Mouse (Mus musculus) intestine, postnatal 0 days (tissue): ENCODE measurements around the gene Plxdc1. TPM values are rescaled to one million over a fixed set of nuclear protein-coding genes. Genes with fewer than 3 reads are reported as not detected.

Source experiments
- ATAC-seq: fragments of 200-750 bp; cut with Nextera tagmentation; 2 replicates; pipeline ENCODE4 v1.8.0; 2017; ENCODE audit warnings: mild to moderate bottlenecking, moderate TSS enrichment, moderate library complexity
- H3K27ac ChIP-seq: fragments of 300-500 bp; sonication (generic); 2 replicates; pipeline ENCODE4 v1.5.1; 2014; ENCODE audit warnings: mild to moderate bottlenecking, low read depth, low read length, moderate library complexity
- H3K27me3 ChIP-seq: fragments of 300-500 bp; sonication (generic); replicated peaks from 2 replicates; pipeline ENCODE4 v1.6.1; 2014; ENCODE audit warnings: low read length, mixed read lengths; ENCODE audit not compliant: control insufficient read depth, insufficient read depth
- H3K36me3 ChIP-seq: fragments of 300-500 bp; sonication (generic); 2 replicates; pipeline ENCODE4 v1.6.1; 2014; ENCODE audit warnings: mild to moderate bottlenecking, moderate library complexity; ENCODE audit not compliant: control insufficient read depth, insufficient read depth
- H3K4me1 ChIP-seq: fragments of 300-500 bp; sonication (generic); replicated peaks from 2 replicates; pipeline ENCODE4 v1.6.1; 2014; ENCODE audit warnings: antibody characterized with exemption, low read length, mixed read lengths; ENCODE audit not compliant: control insufficient read depth, insufficient read depth
- H3K4me2 ChIP-seq: fragments of 300-500 bp; sonication (generic); replicated peaks from 2 replicates; pipeline ENCODE4 v1.6.1; 2014; ENCODE audit warnings: low read depth, mild to moderate bottlenecking, moderate library complexity
- H3K4me3 ChIP-seq: fragments of 300-500 bp; sonication (generic); 2 replicates; pipeline ENCODE4 v1.5.1; 2014; ENCODE audit warnings: low read depth, low read length
- H3K9ac ChIP-seq: fragments of 300-500 bp; sonication (generic); 2 replicates; pipeline ENCODE4 v1.6.1; 2014; ENCODE audit warnings: mild to moderate bottlenecking, low read depth, low read length
- H3K9me3 ChIP-seq: fragments of 300-500 bp; sonication (generic); 2 replicates; pipeline ENCODE4 v1.6.1; 2016; ENCODE audit warnings: mixed run types; ENCODE audit not compliant: control insufficient read depth
- CTCF ChIP-seq: sonication (generic); IDR thresholded peaks from 2 replicates; pipeline ENCODE4 v1.5.1; 2016; ENCODE audit warnings: low read depth, mild to moderate bottlenecking, control low read depth, antibody characterized with exemption, moderate library complexity
- WGBS: fragments of 180-500 bp; shearing (Covaris S2); extraction: QIAGEN DNeasy Blood & Tissue Kit; methylation state at CpG from one replicate; pipeline ENCODE4 v1.1.7; 2014; 5-methylcytosine and 5-hydroxymethylcytosine counted together
- polyA plus RNA-seq: library from polyadenylated mRNA; unstranded; fragments of >200 nt; fragmentation: Nextera tagmentation; extraction: Ambion mirVana; gene quantifications from 2 replicates; pipeline ENCODE4 v1.2.1, GENCODE M21; 2015

The Plxdc1 gene
- polyA plus RNA-seq, 1 experiment from 2014 or later, result 0.30 TPM

- Histone ChIP-seq H3K4me3 (no peak overlapping the region), H3K36me3 (no peaks in the 10 kb centered on the region), H3K9me3 (no peaks in the 10 kb centered on the region), H3K4me2 (peak overlapping the region; percentile 45), H3K4me1 (0 out of 2 replicates have a peak, but pooled peaks cover 3% of the 10 kb centered on the region), H3K27ac (no peak overlapping the region), H3K27me3 (peaks cover 15% of the 10 kb centered on the region; the same call in 1 of the 2 replicates), H3K9ac (no peak overlapping the region)
- 45% methylated on average over 13 of the region's 13 CpGs for WGBS
- no peak for TF ChIP-seq CTCF
- peak; percentile 80 for ATAC-seq
Observed at GRCm38 (mm10) chr11:98005076-98005475, 18.8 kb upstream of the Plxdc1 start.

GRCm38 (mm10) chr11:98004161-98004560, 17.9 kb upstream of the Plxdc1 start:
- H3K27ac ChIP-seq, result no peak overlapping the region
- peaks cover 15% of the 10 kb centered on the region; the same call in 1 of the 2 replicates for H3K27me3 ChIP-seq
- no peaks in the 10 kb centered on the region for H3K9me3 ChIP-seq
- H3K4me2 ChIP-seq, result no peak overlapping the region
- 0 out of 2 replicates have a peak, but pooled peaks cover 3% of the 10 kb centered on the region for H3K4me1 ChIP-seq
- no peak for TF ChIP-seq CTCF
- WGBS, result 70% methylated on average over 8 of the region's 8 CpGs
- ATAC-seq, result no peak
- no peak overlapping the region for H3K4me3 ChIP-seq
- H3K36me3 ChIP-seq, result no peaks in the 10 kb centered on the region
- no peak overlapping the region for H3K9ac ChIP-seq

GRCm38 (mm10) chr11:98003171-98003671, 17.0 kb upstream of the Plxdc1 start:
- Histone ChIP-seq H3K9ac (no peak overlapping the region), H3K36me3 (no peaks in the 10 kb centered on the region), H3K4me3 (peak overlapping the region; percentile 14; the same call in 1 of the 2 replicates), H3K4me2 (peak overlapping the region; percentile 52), H3K9me3 (no peaks in the 10 kb centered on the region), H3K27ac (no peak overlapping the region), H3K27me3 (peaks cover 15% of the 10 kb centered on the region; the same call in 1 of the 2 replicates), H3K4me1 (0 out of 2 replicates have a peak, but pooled peaks cover 3% of the 10 kb centered on the region)
- ATAC-seq, result no peak
- no peak for TF ChIP-seq CTCF
- WGBS, result 55% methylated on average over 17 of the region's 17 CpGs

- peak overlapping the region; percentile 52 for H3K4me2 ChIP-seq
- no peak overlapping the region for H3K27ac ChIP-seq
- H3K36me3 ChIP-seq, result no peaks in the 10 kb centered on the region
- TF ChIP-seq CTCF, result peak; percentile 80
- 27% methylated on average over 12 of the region's 12 CpGs for WGBS
- no peak overlapping the region for H3K9ac ChIP-seq
- no peaks in the 10 kb centered on the region for H3K9me3 ChIP-seq
- H3K4me3 ChIP-seq, result peak overlapping the region; percentile 14; the same call in 1 of the 2 replicates
- peaks cover 15% of the 10 kb centered on the region; the same call in 1 of the 2 replicates for H3K27me3 ChIP-seq
- 0 out of 2 replicates have a peak, but pooled peaks cover 3% of the 10 kb centered on the region for H3K4me1 ChIP-seq
- 0 out of 2 replicates have a peak, but pooled peaks have one; percentile 3 for ATAC-seq
Observed at GRCm38 (mm10) chr11:98002627-98003026, 16.4 kb upstream of the Plxdc1 start.

GRCm38 (mm10) chr11:98001986-98002385, 15.7 kb upstream of the Plxdc1 start:
- H3K27me3 ChIP-seq, result peaks cover 15% of the 10 kb centered on the region; the same call in 1 of the 2 replicates
- no peak overlapping the region for H3K9ac ChIP-seq
- no peak overlapping the region for H3K4me3 ChIP-seq
- 74% methylated on average over 6 of the region's 6 CpGs for WGBS
- no peak overlapping the region for H3K4me2 ChIP-seq
- H3K36me3 ChIP-seq, result no peaks in the 10 kb centered on the region
- H3K9me3 ChIP-seq, result no peaks in the 10 kb centered on the region
- no peak overlapping the region for H3K27ac ChIP-seq
- ATAC-seq, result no peak
- TF ChIP-seq CTCF, result no peak
- H3K4me1 ChIP-seq, result 0 out of 2 replicates have a peak, but pooled peaks cover 3% of the 10 kb centered on the region

GRCm38 (mm10) chr11:98001351-98001824, 15.1 kb upstream of the Plxdc1 start:
- no peaks in the 10 kb centered on the region for H3K36me3 ChIP-seq
- no peak overlapping the region for H3K4me2 ChIP-seq
- no peaks in the 10 kb centered on the region for H3K9me3 ChIP-seq
- peaks cover 15% of the 10 kb centered on the region; the same call in 1 of the 2 replicates for H3K27me3 ChIP-seq
- no peak overlapping the region for H3K27ac ChIP-seq
- no peak for ATAC-seq
- H3K4me3 ChIP-seq, result no peak overlapping the region
- whole genome bisulfite sequencing, result 28% methylated on average over 11 of the region's 11 CpGs
- no peak for TF ChIP-seq CTCF
- H3K9ac ChIP-seq, result no peak overlapping the region
- 0 out of 2 replicates have a peak, but pooled peaks cover 3% of the 10 kb centered on the region for H3K4me1 ChIP-seq
